ENCODE assay signal across 8 mouse cellular contexts in genomic region chr2:101652204-101652920, GRCm38 (mm10). TPM values are rescaled to one million over a fixed set of nuclear protein-coding genes. Genes with fewer than 3 reads are reported as not detected.
DNase-seq lines count a peak whose midpoint lies in the region; ATAC-seq lines count a peak whose summit lies in the region.

No protein-coding gene starts in this region.

- H3K27ac ChIP-seq in intestine, embryonic 15.5 days: no peak overlapping the region
- no peak overlapping the region for H3K27ac ChIP-seq in neural tube, embryonic 12.5 days

- H3K4me3 ChIP-seq in intestine, embryonic 15.5 days (replicated peaks): peak overlapping the region; percentile 12; the same call in 1 of the 2 replicates
- H3K4me3 ChIP-seq in neural tube, embryonic 12.5 days: no peak overlapping the region

- ATAC-seq in frontal cortex, adult (ENCODE audit: low TSS enrichment): peak; percentile 59
- peak; percentile 23 for ATAC-seq in intestine, embryonic 15.5 days
- ATAC-seq in neural tube, embryonic 12.5 days (ENCODE audit: low FRiP score, low read depth): peak; percentile 85

- no peak for DNase-seq in frontal cortex, postnatal 10 days (ENCODE audit: low spot score in 2 of 2)
- DNase-seq in right cerebral cortex, adult 2 months (ENCODE audit: low spot score in 2 of 2): peak; percentile 9 to 20
- no peak for DNase-seq in right cerebral cortex, postnatal 36 days (ENCODE audit: low spot score in 2 of 2)
- DNase-seq in layer of hippocampus, adult 8-10 months (ENCODE audit: low spot score in 2 of 2): no peak
- DNase-seq in embryo, embryonic 10 days (ENCODE audit: low spot score): no peak

- 41% methylated on average over 14 of the region's 14 CpGs for WGBS in intestine, embryonic 15.5 days
- WGBS in neural tube, embryonic 12.5 days: 41% methylated on average over 14 of the region's 14 CpGs

- H3K4me1 ChIP-seq in intestine, embryonic 15.5 days (replicated peaks): no peaks in the 10 kb centered on the region
- 0 out of 2 replicates have a peak, but pooled peaks cover 3% of the 10 kb centered on the region for H3K4me1 ChIP-seq in neural tube, embryonic 12.5 days

- no peaks in the 10 kb centered on the region for H3K36me3 ChIP-seq in intestine, embryonic 15.5 days
- H3K36me3 ChIP-seq in neural tube, embryonic 12.5 days: no peaks in the 10 kb centered on the region

- no peaks in the 10 kb centered on the region for H3K27me3 ChIP-seq in intestine, embryonic 15.5 days (replicated peaks)
- H3K27me3 ChIP-seq in neural tube, embryonic 12.5 days (replicated peaks): no peaks in the 10 kb centered on the region

- H3K9ac ChIP-seq in intestine, embryonic 15.5 days: no peak overlapping the region
- peak overlapping the region; percentile 1; the same call in 1 of the 2 replicates for H3K9ac ChIP-seq in neural tube, embryonic 12.5 days

- H3K9me3 ChIP-seq in intestine, embryonic 15.5 days: no peaks in the 10 kb centered on the region
- H3K9me3 ChIP-seq in neural tube, embryonic 12.5 days: no peaks in the 10 kb centered on the region

- H3K4me2 ChIP-seq in intestine, embryonic 15.5 days (replicated peaks): peak overlapping the region; percentile 56
- peak overlapping the region; percentile 56 for H3K4me2 ChIP-seq in neural tube, embryonic 12.5 days (replicated peaks)

RNA-seq across cellular contexts. Expression of gene B230118H07Rik, which starts 3.0 kb away (rescaled TPM):
- 52.0 and 57.2 TPM in 2 replicates for polyA plus RNA-seq in intestine, embryonic 15.5 days (2015; fragmentation: Nextera tagmentation; extraction: Ambion mirVana)
- polyA plus RNA-seq in neural tube, embryonic 12.5 days (2016; fragmentation: Nextera tagmentation; extraction: Ambion mirVana): 55.7 and 63.8 TPM in 2 replicates
- total RNA-seq in layer of hippocampus, adult 8-10 months (2022): 10 to 100 TPM; 31.8 to 39.8 (median 35.8) TPM

RNA-seq across cellular contexts. Expression of gene Rag1, which starts 3.1 kb away (rescaled TPM):
- polyA plus RNA-seq in intestine, embryonic 15.5 days (2015; fragmentation: Nextera tagmentation; extraction: Ambion mirVana): 0.03 TPM in 1 of 2 replicates, not detected in the other
- polyA plus RNA-seq in neural tube, embryonic 12.5 days (2016; fragmentation: Nextera tagmentation; extraction: Ambion mirVana): 0.10 TPM in 2 replicates
- total RNA-seq in layer of hippocampus, adult 8-10 months (2022): under 1 TPM; 0.18 to 0.29 (median 0.25) TPM

RNA-seq across cellular contexts. Expression of gene Traf6, which starts 25.9 kb away (rescaled TPM):
- polyA plus RNA-seq in intestine, embryonic 15.5 days (2015; fragmentation: Nextera tagmentation; extraction: Ambion mirVana): 8.2 and 9.2 TPM in 2 replicates
- polyA plus RNA-seq in neural tube, embryonic 12.5 days (2016; fragmentation: Nextera tagmentation; extraction: Ambion mirVana): 11.5 and 13.7 TPM in 2 replicates
- total RNA-seq in layer of hippocampus, adult 8-10 months (2022): 10 to 100 TPM; 15.4 to 17.1 (median 16.4) TPM

RNA-seq across cellular contexts. Expression of gene Rag2, which starts 27.8 kb away (rescaled TPM):
- polyA plus RNA-seq in intestine, embryonic 15.5 days (2015; fragmentation: Nextera tagmentation; extraction: Ambion mirVana): 0.08 and 0.09 TPM in 2 replicates
- not detected in 2 replicates for polyA plus RNA-seq in neural tube, embryonic 12.5 days (2016; fragmentation: Nextera tagmentation; extraction: Ambion mirVana)
- not detected for total RNA-seq in layer of hippocampus, adult 8-10 months (2022)

Comparison
In these comparisons a context has a peak if more than half of its experiments do, and no peak if none do; other contexts are left out.
1. DNase-seq: peak in right cerebral cortex, adult 2 months (2 of 2); none in frontal cortex, postnatal 10 days (0 of 2), right cerebral cortex, postnatal 36 days (0 of 2), layer of hippocampus, adult 8-10 months (0 of 2) and embryo, embryonic 10 days (single experiment).
2. ATAC-seq: peak in every context shown above with its lines; median percentile 85 in neural tube, embryonic 12.5 days; 59 in frontal cortex, adult; 23 in intestine, embryonic 15.5 days.